Mouse (Mus musculus) CD4-positive, CD25-positive, alpha-beta regulatory T cell, adult 2 months (primary cell): Measurements from ENCODE around the gene Qars.

ENCODE experiments used
- DNase-seq: peaks from one replicate; pipeline ENCODE4 v3.0.0-alpha.2; 2012; ENCODE audit warnings: low read depth, low spot score

Gene Qars

GRCm38 (mm10) chr9:108507619-108508434, at the start of gene Qars:
TSS of gene Qars (plus strand) at chr9:108507706.
- DNase-seq, result peak; percentile 96

GRCm38 (mm10) chr9:108459939-108460318, 47.6 kb upstream of the Qars start:
- no peak for DNase-seq

GRCm38 (mm10) chr9:108460319-108461178, 47.0 kb upstream of the Qars start, which contains the start of gene Ccdc71:
TSS of gene Ccdc71 (plus strand) at chr9:108460527.
- peak; percentile 92 for DNase-seq

GRCm38 (mm10) chr9:108461181-108461631, 46.3 kb upstream of the Qars start, which contains the start of gene Klhdc8b:
TSS of gene Klhdc8b (minus strand) at chr9:108461581.
- DNase-seq, result no peak

GRCm38 (mm10) chr9:108461675-108462074, 45.8 kb upstream of the Qars start:
- no peak for DNase-seq

- no peak for DNase-seq
These were observed 45.3 kb upstream of the Qars start for GRCm38 (mm10) chr9:108462192-108462591.

- no peak for DNase-seq
These were observed 43.8 kb upstream of the Qars start for GRCm38 (mm10) chr9:108463713-108464112.

GRCm38 (mm10) chr9:108466219-108466618, 41.3 kb upstream of the Qars start:
- no peak for DNase-seq

- no peak for DNase-seq
These were observed 38.1 kb upstream of the Qars start for GRCm38 (mm10) chr9:108469430-108469829.

- no peak for DNase-seq
These were observed 37.7 kb upstream of the Qars start for GRCm38 (mm10) chr9:108469845-108470244.

GRCm38 (mm10) chr9:108474528-108474927, 33.0 kb upstream of the Qars start:
- no peak for DNase-seq

- DNase-seq, result no peak
These were observed 28.8 kb upstream of the Qars start for GRCm38 (mm10) chr9:108478638-108479156.

- DNase-seq, result no peak
These were observed 28.3 kb upstream of the Qars start for GRCm38 (mm10) chr9:108479241-108479640.

GRCm38 (mm10) chr9:108479721-108480351, 27.7 kb upstream of the Qars start, which contains the start of gene Lamb2:
TSS of gene Lamb2 (plus strand) at chr9:108479736.
- no peak for DNase-seq

GRCm38 (mm10) chr9:108480813-108481519, 26.5 kb upstream of the Qars start:
- DNase-seq, result no peak

- DNase-seq, result no peak
These were observed 25.8 kb upstream of the Qars start for GRCm38 (mm10) chr9:108481520-108482210.

GRCm38 (mm10) chr9:108483051-108483790, 24.3 kb upstream of the Qars start:
- no peak for DNase-seq

- DNase-seq, result no peak
These were observed 23.5 kb upstream of the Qars start for GRCm38 (mm10) chr9:108484021-108484420.

- no peak for DNase-seq
These were observed 22.1 kb upstream of the Qars start for GRCm38 (mm10) chr9:108485301-108485875.
